Mouse (Mus musculus) skeletal muscle tissue, postnatal 0 days (tissue): Measurements from ENCODE around the gene Gm6583. TPM values are rescaled to one million over a fixed set of nuclear protein-coding genes. Genes with fewer than 3 reads are reported as not detected.

Experiments used
- polyA plus RNA-seq: library from polyadenylated mRNA; unstranded; fragments of >200 nt; fragmentation: Nextera tagmentation; extraction: Ambion mirVana; gene quantifications from 2 replicates; pipeline ENCODE4 v1.2.1, GENCODE M21; 2015

Gene Gm6583
- 0.08 TPM in 1 of 2 replicates, not detected in the other for polyA plus RNA-seq

DNA sequence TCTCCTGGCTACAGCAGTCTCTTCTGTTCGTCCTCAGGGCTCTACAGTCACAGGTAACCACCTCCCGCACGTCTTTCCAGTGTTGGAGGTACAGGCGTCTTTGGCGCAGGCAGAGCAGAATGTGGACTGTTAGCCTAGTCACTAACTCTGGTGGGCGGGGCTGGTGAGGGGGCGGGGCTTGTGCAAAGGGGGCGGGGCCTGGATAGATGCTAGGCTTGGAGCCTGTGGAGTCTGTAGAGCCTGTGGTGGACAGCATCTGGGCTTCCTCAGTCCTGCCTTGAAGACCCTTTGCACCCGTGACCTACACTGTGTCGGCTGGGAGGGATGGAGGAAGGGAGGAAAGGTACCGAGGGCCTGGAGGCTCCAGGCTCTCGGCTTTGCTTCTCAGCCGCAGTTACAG lies at the start of gene Gm6583:
Gm6583 (minus strand) TSS at position 124 of the 400 bp plus-strand sequence.

DNA sequence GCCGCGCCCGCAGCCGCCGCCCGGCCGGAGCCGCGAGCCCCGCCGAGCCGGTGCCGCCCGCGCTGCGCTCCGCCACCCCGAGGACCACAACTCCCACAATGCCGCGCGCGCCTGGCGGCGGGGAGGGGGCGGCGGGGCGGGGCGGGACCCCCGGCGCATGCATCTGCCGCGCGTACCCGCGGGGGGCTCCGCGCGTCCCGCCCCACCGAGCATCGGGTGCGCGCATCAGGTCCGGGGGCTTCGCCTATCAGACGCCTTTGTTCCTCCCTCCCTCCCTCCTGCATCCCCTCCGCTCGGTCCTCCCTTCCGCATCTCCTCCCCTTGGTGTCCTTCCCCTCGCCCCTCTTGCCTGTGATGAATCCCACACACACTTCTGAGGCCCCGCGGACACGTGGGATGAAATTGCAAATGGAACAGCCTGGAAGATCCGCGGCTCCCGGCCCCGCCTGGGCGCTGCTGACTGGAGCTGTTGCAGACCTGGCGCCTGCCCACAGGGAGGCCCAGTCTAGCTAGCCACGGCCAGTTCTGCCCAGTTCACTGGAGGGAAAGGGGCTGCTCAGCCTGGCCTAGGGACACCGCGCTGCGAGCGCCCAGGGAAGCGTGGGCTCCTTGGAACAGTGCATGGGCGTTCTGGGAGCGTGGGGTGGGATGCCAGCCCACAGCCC lies 39.1 kb upstream of the Gm6583 start, which contains the start of gene Asphd2:
Asphd2 (minus strand) TSS at position 88 of the 665 bp plus-strand sequence.

DNA sequence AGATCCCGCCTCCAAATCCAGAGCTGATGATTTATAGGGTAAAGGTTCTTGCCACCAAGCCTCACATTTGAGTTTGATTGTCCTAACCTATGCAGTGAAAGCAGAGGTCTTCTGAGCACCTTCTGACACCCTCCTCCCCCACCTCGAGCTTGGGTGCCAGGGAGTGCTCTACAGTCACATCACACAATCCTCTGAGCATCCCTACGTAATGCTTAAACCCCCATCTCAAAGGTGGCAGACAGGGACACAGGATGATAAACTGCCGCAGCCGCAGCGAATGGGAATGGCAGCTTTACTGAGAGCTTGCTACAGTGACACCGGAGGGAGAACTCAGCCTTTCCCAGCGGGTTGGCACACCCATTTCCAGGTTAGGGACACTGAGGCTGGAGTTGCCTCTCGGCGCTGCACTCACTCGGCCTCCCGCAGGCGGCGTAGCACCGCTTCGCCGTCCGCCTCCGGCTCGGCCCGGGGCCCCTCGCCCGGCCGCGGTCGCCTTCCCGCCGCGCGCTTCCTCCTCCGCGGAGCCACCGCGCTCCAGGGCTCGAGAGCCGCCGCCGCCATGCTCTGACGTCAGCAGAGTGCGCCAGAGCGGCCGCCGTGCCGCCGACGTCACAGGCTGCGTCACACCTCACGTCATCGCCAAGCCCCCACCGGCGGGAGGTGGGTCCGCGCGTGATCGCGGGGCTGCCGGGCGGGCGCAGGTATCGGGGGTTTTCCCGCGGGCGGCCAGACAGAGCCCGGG lies 13.2 kb downstream of the Gm6583 start, which contains the start of the genes Srrd and Hps4:
Srrd (minus strand) TSS at position 578 of the 742 bp plus-strand sequence.
Hps4 (plus strand) TSS at position 621 of the 742 bp plus-strand sequence.

DNA sequence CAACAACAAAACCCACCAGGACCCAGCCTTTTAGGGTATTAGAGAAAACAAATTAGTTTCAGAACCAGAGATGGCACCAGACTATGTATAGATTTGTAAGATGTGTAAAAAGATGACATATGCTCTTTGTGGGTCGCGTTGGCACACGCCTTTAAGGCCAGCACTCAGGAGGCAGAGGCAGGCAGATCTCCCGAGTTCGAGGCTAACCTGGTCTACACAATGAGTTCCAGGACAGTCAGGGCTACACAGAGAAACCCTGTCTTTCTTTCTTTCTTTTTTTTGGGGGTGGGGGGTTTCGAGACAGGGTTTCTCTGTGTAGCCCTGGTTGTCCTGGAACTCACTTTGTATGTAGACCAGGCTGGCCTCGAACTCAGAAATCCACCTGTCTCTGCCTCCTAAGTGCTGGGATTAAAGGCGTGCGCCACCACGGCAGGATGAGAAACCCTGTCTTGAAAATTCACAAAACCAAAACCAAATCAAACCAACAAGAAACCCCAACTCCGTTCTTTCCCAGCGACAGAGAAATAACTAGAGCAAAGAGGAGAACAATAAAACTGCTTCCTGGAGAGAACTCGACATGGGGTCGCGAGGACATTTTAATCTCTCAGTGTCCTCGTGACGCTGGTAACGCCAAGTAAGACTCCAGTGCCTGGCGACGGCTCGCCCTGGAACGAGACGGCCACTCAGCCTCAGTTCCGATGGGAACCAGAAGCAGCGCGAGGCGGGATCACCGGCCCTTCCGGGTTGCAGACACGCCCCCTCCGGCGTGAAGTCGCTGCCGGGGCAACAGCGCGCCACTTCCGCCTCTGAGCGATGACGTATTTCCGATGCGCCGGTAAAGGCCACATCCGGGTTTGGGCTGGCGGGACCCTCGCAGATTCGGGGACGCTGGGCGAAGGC lies 30.0 kb downstream of the Gm6583 start, which contains the start of gene Tfip11:
Tfip11 (plus strand) TSS at position 813 of the 900 bp plus-strand sequence.

Other genes with a start within 250 kb of the Gm6583 start
- 1.3 and 2.0 TPM in 2 replicates for gene Cryba4, start 103.5 kb downstream of the Gm6583 start, polyA plus RNA-seq
- gene Crybb1, start 100.2 kb downstream of the Gm6583 start, polyA plus RNA-seq, result 0.95 and 1.3 TPM in 2 replicates
- gene Tpst2, start 79.3 kb downstream of the Gm6583 start, polyA plus RNA-seq, result 24.6 and 28.3 TPM in 2 replicates
- 9.8 and 11.2 TPM in 2 replicates for gene Tfip11, start 29.7 kb downstream of the Gm6583 start, polyA plus RNA-seq
- gene Srrd, start 13.0 kb downstream of the Gm6583 start, polyA plus RNA-seq, result 10.3 and 10.7 TPM in 2 replicates
- gene Hps4, start 12.9 kb downstream of the Gm6583 start, polyA plus RNA-seq, result 7.7 and 9.5 TPM in 2 replicates
- gene Asphd2, start 38.8 kb upstream of the Gm6583 start, polyA plus RNA-seq, result 1.6 and 3.4 TPM in 2 replicates
- gene Gm6588, start 93.4 kb upstream of the Gm6583 start, polyA plus RNA-seq, result not detected in 2 replicates
- gene Sez6l, start 221.2 kb upstream of the Gm6583 start, polyA plus RNA-seq, result 0.03 and 0.07 TPM in 2 replicates